Mouse (Mus musculus): ENCODE measurements at regions not wholly inside any gene's neighbourhood (a gene's known extent, or its start where the extent isn't known, plus 50 kb on each side); places are given as distances from the start of the nearest gene placed in this dataset.

GRCm38 (mm10) chr10:91580959-91581358 is 399.8 kb upstream of the Tmpo start:
- H3K4me2 ChIP-seq (replicated peaks) = no peak overlapping the region
- no peak for ATAC-seq (ENCODE audit: insufficient number of reproducible peaks, low FRiP score, low TSS enrichment, low read depth)
- H3K9me3 ChIP-seq (replicated peaks) = no peaks in the 10 kb centered on the region
- 80% methylated on average over 11 of the region's 11 CpGs for WGBS
- no peak overlapping the region for H3K27ac ChIP-seq (replicated peaks)
- H3K4me3 ChIP-seq (replicated peaks) = no peak overlapping the region
- H3K9ac ChIP-seq = no peak overlapping the region
- no peaks in the 10 kb centered on the region for H3K27me3 ChIP-seq
- H3K36me3 ChIP-seq = no peaks in the 10 kb centered on the region
- no peaks in the 10 kb centered on the region for H3K4me1 ChIP-seq

GRCm38 (mm10) chr10:91575323-91576064 is 394.4 kb upstream of the Tmpo start:
- H3K4me2 ChIP-seq (replicated peaks) = no peak overlapping the region

GRCm38 (mm10) chr10:91572796-91573195 is 391.7 kb upstream of the Tmpo start:
- 78% methylated on average over 7 of the region's 7 CpGs for WGBS
- no peak overlapping the region for H3K9ac ChIP-seq
- ATAC-seq (ENCODE audit: insufficient number of reproducible peaks, low FRiP score, low TSS enrichment, low read depth) = no peak

More at GRCm38 (mm10) chr10:91575323-91576064, 394.4 kb upstream of the Tmpo start:
- no peak overlapping the region for H3K9ac ChIP-seq
- H3K27ac ChIP-seq (replicated peaks) = no peak overlapping the region
- H3K36me3 ChIP-seq = no peaks in the 10 kb centered on the region
- H3K4me3 ChIP-seq (replicated peaks) = no peak overlapping the region
- no peaks in the 10 kb centered on the region for H3K9me3 ChIP-seq (replicated peaks)
- WGBS = 40% methylated on average over 17 of the region's 17 CpGs
- no peaks in the 10 kb centered on the region for H3K27me3 ChIP-seq
- no peaks in the 10 kb centered on the region for H3K4me1 ChIP-seq
- ATAC-seq (ENCODE audit: insufficient number of reproducible peaks, low FRiP score, low TSS enrichment, low read depth) = no peak

GRCm38 (mm10) chr10:91569046-91569445 is 387.9 kb upstream of the Tmpo start:
- H3K4me1 ChIP-seq = no peaks in the 10 kb centered on the region
- no peak for ATAC-seq (ENCODE audit: insufficient number of reproducible peaks, low FRiP score, low TSS enrichment, low read depth)
- no peak overlapping the region for H3K4me3 ChIP-seq (replicated peaks)
- H3K27ac ChIP-seq (replicated peaks) = no peak overlapping the region
- H3K9ac ChIP-seq = no peak overlapping the region
- no peaks in the 10 kb centered on the region for H3K36me3 ChIP-seq
- WGBS = 68% methylated on average over 6 of the region's 6 CpGs
- no peaks in the 10 kb centered on the region for H3K27me3 ChIP-seq
- H3K4me2 ChIP-seq (replicated peaks) = no peak overlapping the region
- no peaks in the 10 kb centered on the region for H3K9me3 ChIP-seq (replicated peaks)

More at GRCm38 (mm10) chr10:91572796-91573195, 391.7 kb upstream of the Tmpo start:
- no peak overlapping the region for H3K4me3 ChIP-seq (replicated peaks)
- no peaks in the 10 kb centered on the region for H3K4me1 ChIP-seq
- H3K27ac ChIP-seq (replicated peaks) = no peak overlapping the region
- H3K4me2 ChIP-seq (replicated peaks) = no peak overlapping the region
- no peaks in the 10 kb centered on the region for H3K9me3 ChIP-seq (replicated peaks)
- H3K36me3 ChIP-seq = no peaks in the 10 kb centered on the region
- no peaks in the 10 kb centered on the region for H3K27me3 ChIP-seq

DNA sequence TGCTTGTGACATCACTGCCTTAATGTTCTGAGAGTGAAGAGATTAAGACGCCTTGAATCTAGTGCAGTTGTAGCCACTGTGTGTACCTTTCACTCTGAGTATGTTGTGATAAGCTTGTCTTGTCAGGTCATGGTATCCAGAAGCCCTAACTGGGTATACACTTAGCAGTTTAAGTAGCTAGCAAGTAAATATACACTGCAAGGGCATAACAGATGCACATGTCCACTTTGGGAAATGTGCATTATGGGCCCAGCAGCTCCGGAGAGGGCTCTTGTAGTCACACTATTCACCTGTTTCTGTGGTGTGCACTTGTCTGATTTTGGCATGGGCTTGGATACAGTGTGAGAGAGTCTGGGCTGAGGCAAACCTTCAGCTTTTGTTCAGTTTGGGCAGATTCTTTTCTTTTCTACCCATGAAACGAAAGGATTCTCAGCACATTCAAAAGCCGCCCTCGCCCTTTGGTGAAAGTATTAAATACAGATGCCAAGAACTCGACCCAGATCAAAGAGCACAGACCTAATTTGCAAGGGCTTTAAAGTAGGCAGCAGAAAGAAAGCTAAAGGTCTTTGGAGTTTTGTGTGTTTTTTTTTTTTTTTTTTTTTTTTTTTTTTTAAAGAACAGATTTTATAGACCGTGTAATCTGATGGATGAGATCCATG is 385.1 kb upstream of the Tmpo start:
- Histone ChIP-seq H3K27me3 (no peaks in the 10 kb centered on the region), H3K4me1 (no peaks in the 10 kb centered on the region), H3K4me3 (replicated peaks) (no peak overlapping the region), H3K9ac (no peak overlapping the region), H3K36me3 (no peaks in the 10 kb centered on the region), H3K27ac (replicated peaks) (no peak overlapping the region), H3K4me2 (replicated peaks) (no peak overlapping the region), H3K9me3 (replicated peaks) (no peaks in the 10 kb centered on the region)
- no peak for ATAC-seq (ENCODE audit: insufficient number of reproducible peaks, low FRiP score, low TSS enrichment, low read depth)
- WGBS = 47% methylated on average over 7 of the region's 7 CpGs

DNA sequence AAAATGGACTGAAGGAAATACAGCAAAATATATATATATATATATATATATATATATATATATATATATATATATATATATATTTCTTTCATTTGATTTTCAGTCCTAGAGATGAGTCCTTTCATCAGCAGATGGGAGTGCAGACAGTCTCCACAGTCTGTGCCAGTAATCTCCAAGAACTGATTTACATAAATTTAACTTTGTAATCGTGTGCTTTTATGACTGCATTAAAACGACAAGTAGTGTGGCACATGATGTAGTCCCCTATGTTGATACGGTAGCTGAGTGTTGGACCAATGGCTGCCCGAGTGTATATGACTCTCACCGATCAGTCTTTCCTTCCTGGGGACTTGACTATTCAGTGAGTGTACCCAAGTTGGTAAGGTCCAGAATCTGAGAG is 378.2 kb upstream of the Tmpo start:
- Histone ChIP-seq H3K4me1 (no peaks in the 10 kb centered on the region), H3K9me3 (replicated peaks) (no peaks in the 10 kb centered on the region), H3K36me3 (no peaks in the 10 kb centered on the region), H3K9ac (no peak overlapping the region), H3K4me2 (replicated peaks) (no peak overlapping the region), H3K27ac (replicated peaks) (no peak overlapping the region), H3K4me3 (replicated peaks) (no peak overlapping the region), H3K27me3 (no peaks in the 10 kb centered on the region)
- WGBS = 86% methylated on average over 5 of the region's 5 CpGs
- ATAC-seq (ENCODE audit: insufficient number of reproducible peaks, low FRiP score, low TSS enrichment, low read depth) = no peak

DNA sequence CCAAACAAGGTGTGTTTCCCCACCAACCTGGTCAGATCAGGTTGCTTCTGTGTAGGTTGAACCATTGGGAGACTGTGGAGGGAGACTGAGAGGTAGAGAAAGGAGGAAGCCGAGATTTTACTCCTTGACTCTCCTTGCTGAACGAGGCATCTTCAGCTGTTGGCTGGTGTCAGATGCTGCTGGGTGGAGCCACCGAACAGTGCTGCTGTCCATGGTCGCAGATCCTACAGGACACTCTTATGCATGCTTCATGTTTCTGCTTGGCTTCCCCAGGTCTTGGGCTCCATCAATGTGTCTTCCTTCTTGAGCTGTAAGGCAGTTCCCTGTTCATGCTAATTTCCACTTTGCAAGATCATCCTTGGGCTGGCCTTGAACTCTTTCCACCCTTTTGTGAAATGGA is 367.0 kb upstream of the Tmpo start:
- H3K4me3 ChIP-seq (replicated peaks) = no peak overlapping the region
- H3K4me1 ChIP-seq = no peaks in the 10 kb centered on the region
- ATAC-seq (ENCODE audit: insufficient number of reproducible peaks, low FRiP score, low TSS enrichment, low read depth) = no peak
- H3K27ac ChIP-seq (replicated peaks) = no peak overlapping the region
- no peaks in the 10 kb centered on the region for H3K27me3 ChIP-seq
- H3K36me3 ChIP-seq = no peaks in the 10 kb centered on the region
- whole genome bisulfite sequencing = 46% methylated on average over 4 of the region's 4 CpGs
- H3K9ac ChIP-seq = no peak overlapping the region
- H3K9me3 ChIP-seq (replicated peaks) = no peaks in the 10 kb centered on the region
- no peak overlapping the region for H3K4me2 ChIP-seq (replicated peaks)

- H3K4me2 ChIP-seq (replicated peaks) = no peak overlapping the region
- ATAC-seq (ENCODE audit: insufficient number of reproducible peaks, low FRiP score, low TSS enrichment, low read depth) = no peak
- H3K36me3 ChIP-seq = no peaks in the 10 kb centered on the region
- 37% methylated on average over 9 of the region's 9 CpGs for WGBS
- H3K9me3 ChIP-seq (replicated peaks) = no peaks in the 10 kb centered on the region
- no peak overlapping the region for H3K27ac ChIP-seq (replicated peaks)
- H3K4me3 ChIP-seq (replicated peaks) = no peak overlapping the region
- H3K4me1 ChIP-seq = no peaks in the 10 kb centered on the region
- no peaks in the 10 kb centered on the region for H3K27me3 ChIP-seq
- no peak overlapping the region for H3K9ac ChIP-seq
Measured at GRCm38 (mm10) chr10:91546140-91546539, 365.0 kb upstream of the Tmpo start.

GRCm38 (mm10) chr10:91545421-91545820 is 364.3 kb upstream of the Tmpo start:
- WGBS = 63% methylated on average over 3 of the region's 3 CpGs

DNA sequence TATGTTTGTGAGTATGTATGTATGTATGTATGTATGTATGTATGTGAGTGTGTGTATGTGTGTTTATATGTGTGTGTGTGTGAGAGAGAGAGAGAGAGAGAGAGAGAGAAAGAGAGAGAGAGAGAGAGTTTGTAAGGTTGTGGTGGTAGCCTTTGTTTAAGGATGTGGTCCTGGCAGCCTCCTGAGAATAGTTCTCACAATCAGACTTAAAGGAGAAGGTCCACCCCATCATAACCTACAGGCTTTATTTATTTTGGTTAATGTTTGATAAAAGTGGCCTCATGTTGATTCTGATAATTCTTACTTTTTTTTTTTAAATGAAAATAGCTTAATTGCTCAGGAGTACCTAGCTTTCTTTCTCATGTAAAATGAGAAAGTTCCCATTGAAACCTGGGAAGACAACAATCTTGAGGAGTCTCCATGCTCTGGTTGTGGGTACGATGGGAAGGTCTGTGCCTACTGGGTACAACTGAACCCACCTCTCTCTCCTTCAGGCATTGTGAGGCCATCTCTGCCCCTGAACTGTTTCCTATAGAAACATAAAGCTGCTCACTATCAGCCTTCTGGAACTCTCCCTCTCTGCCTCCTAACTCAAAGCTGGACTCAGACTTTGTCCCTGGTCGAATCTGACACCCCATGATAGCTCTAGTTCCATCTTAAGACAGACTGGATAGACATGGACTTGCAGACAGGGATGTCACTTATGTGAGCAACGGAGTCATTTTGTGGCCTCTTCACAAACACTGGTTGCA is 362.2 kb upstream of the Tmpo start:
- H3K36me3 ChIP-seq = no peaks in the 10 kb centered on the region
- WGBS = 86% methylated on average over 3 of the region's 3 CpGs

More at GRCm38 (mm10) chr10:91545421-91545820, 364.3 kb upstream of the Tmpo start:
- Histone ChIP-seq H3K36me3 (no peaks in the 10 kb centered on the region), H3K4me1 (no peaks in the 10 kb centered on the region), H3K27ac (replicated peaks) (no peak overlapping the region), H3K9ac (no peak overlapping the region), H3K4me2 (replicated peaks) (no peak overlapping the region), H3K4me3 (replicated peaks) (no peak overlapping the region), H3K27me3 (no peaks in the 10 kb centered on the region), H3K9me3 (replicated peaks) (no peaks in the 10 kb centered on the region)
- no peak for ATAC-seq (ENCODE audit: insufficient number of reproducible peaks, low FRiP score, low TSS enrichment, low read depth)

DNA sequence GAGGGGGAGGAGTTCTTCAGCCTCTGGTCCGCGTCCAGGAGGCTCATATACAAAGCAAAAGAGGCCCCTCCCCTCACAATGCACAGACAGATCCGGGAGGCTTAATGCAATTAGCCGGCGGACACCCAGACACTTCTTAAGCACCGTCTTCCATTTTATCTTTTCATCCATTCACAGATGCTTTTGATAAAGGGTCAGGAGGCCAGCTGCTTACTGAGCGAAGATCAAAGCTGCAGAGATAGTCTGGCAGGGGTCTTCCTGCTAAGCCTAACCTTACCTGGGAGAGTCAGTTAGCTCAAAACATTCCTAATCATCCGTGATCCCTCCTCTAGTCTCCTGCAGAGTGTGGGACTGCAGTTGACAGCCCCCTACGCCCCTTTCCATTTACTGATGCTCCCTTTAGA is 361.1 kb upstream of the Tmpo start:
- no peak overlapping the region for H3K4me3 ChIP-seq (replicated peaks)
- H3K9me3 ChIP-seq (replicated peaks) = no peaks in the 10 kb centered on the region
- H3K27ac ChIP-seq (replicated peaks) = no peak overlapping the region
- H3K4me2 ChIP-seq (replicated peaks) = no peak overlapping the region
- WGBS = 11% methylated on average over 9 of the region's 9 CpGs
- H3K27me3 ChIP-seq = no peaks in the 10 kb centered on the region
- no peak for ATAC-seq (ENCODE audit: insufficient number of reproducible peaks, low FRiP score, low TSS enrichment, low read depth)
- H3K36me3 ChIP-seq = no peaks in the 10 kb centered on the region
- H3K4me1 ChIP-seq = no peaks in the 10 kb centered on the region
- no peak overlapping the region for H3K9ac ChIP-seq

More for the DNA sequence above, 362.2 kb upstream of the Tmpo start:
- Histone ChIP-seq H3K27ac (replicated peaks) (no peak overlapping the region), H3K9ac (no peak overlapping the region), H3K27me3 (no peaks in the 10 kb centered on the region), H3K4me2 (replicated peaks) (no peak overlapping the region), H3K4me3 (replicated peaks) (no peak overlapping the region), H3K9me3 (replicated peaks) (no peaks in the 10 kb centered on the region), H3K4me1 (no peaks in the 10 kb centered on the region)
- no peak for ATAC-seq (ENCODE audit: insufficient number of reproducible peaks, low FRiP score, low TSS enrichment, low read depth)
